Mouse (Mus musculus): Measurements from ENCODE around the gene Prl8a2.

The Prl8a2 gene

GRCm38 (mm10) chr13:27345373-27345772, at the start of gene Prl8a2:
Gene Prl8a2 (plus strand): TSS chr13:27345673.
- no peak for DNase-seq (ENCODE audit: low spot score in 2 of 2)

DNA sequence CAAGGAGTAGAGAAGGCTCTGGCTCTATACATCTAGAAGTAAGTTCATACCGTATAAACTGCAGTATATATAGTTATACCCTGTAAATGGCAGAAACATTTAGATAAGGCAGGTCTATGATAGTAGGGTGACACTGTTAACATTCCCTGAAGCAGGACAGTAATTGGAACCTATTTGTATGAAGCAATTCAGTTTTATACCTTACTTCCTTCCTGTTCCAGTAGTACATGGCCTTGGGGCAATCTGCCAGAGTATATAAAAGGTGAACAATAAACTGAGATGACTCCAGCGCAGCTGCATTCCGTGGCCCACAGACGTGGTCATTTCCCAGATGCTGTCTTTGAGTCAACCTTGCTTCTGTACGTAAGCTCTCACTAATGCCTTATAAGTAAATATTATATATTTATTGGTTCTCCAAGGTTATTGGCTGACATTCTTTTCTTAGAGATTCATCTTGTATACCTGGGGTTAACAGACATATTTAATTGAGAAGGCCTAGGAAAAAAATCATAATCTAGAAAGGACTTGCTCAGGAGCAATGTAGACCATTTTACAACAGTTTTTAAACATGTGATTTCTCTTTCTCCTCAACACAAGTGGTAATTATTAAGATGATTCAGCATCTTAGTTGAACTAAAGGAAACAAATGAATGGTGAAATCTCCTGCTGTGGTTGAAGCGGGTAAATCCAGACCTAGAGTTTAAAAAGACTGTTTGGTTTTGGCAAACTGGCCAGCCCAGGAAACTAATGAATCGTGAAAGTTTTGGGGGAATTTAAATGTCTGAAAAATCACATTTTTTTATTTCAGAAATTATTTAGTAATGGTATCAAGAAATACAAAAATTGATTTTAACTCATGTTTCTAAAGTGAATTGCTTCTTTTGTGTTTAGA, 32.9 kb upstream of the Prl8a2 start, which contains the start of gene Prl6a1:
Prl6a1 (plus strand) TSS at position 294 of the 892 bp plus-strand sequence.
- no peak for DNase-seq (ENCODE audit: low spot score in 2 of 2)

- DNase-seq (ENCODE audit: low spot score in 2 of 2) = no peak
Measured at GRCm38 (mm10) chr13:27334989-27335388, 10.5 kb upstream of the Prl8a2 start.

DNA sequence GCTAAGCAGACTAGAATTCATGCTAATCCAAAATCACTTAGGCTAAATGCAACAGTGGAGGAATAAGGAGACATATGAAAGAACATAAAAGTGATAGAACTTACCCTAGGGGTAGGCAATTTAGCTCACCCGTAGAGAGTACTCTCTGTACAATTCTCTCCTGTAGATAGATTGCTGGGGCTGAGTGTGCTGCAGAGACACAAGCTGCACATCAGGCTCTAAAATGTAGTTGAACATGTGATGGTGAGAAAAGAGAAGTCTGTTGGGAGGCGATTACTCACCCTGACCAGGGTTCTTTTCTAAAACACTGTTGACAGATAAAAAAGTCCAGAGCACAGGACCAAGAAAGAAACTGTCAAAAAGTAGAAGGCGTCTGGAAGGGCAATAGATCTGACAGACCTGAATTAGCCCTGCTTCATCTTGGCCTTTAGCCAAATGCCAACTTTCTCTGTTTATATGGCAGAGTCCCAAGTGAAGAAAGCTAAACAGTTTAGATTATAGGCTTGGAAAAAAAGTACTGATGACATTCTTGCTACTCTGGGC, 2.7 kb upstream of the Prl8a2 start:
- DNase-seq (ENCODE audit: low spot score in 2 of 2) = no peak

DNA sequence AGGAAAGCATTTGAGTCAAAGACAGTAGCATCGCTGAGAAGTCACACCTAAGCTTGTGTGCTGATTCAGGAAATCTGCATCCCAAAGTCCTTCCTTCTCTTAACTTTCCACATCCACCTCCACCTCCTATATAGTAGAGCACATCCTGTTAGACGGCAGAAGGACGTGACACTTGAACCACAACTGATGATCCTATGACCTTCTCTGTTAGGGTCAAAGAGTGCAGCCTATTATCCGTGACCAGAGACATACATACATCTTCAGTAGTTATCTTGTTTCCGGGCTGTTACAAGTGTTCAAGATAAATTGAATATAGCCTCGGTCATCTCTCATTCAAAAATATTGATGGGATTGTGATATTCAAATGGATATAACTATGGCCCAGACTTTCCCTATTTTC, 45.3 kb downstream of the Prl8a2 start, which contains the start of gene Prl2b1:
Prl2b1 (minus strand) TSS at position 101 of the 400 bp plus-strand sequence.
- no peak for DNase-seq (ENCODE audit: low spot score in 2 of 2)

DNA sequence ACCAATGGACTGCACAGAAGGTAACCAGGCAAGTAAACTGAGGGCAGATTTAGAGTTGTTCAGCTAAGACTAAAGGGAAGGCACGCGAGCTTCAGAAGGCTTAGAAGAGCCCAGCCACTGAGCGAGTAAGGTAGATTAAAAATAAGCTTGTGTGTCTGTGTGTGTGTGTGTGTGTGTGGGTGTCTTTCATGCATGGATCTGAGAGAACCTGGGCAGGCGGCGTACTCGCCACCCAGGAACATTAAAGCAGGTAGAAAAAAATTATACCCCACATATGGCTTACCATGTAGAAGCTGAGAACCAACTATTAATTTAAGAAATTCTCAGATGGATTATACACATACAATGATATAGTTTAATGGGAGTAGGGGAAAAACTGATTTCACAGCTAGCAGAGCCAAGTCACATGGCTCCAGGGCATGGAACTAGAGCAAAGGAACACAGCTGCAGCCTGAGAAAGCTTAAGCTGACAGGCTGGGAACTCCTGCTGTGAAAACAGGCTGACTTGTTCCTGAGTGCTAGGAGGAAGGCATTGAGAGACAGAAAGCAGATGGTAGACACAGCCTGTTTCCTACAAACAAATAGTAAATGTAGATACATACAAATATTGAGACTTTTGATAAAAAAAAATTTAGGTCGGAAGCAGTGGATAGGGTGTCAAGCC, 53.7 kb downstream of the Prl8a2 start:
- no peak for DNase-seq (ENCODE audit: low spot score in 2 of 2)
